Mouse (Mus musculus): ENCODE measurements around the gene 6820408C15Rik. TPM values are rescaled to one million over a fixed set of nuclear protein-coding genes. Genes with fewer than 3 reads are reported as not detected.

The 6820408C15Rik gene
- 1 to 10 TPM; 2.6 to 3.1 TPM for total RNA-seq (2021)

DNA sequence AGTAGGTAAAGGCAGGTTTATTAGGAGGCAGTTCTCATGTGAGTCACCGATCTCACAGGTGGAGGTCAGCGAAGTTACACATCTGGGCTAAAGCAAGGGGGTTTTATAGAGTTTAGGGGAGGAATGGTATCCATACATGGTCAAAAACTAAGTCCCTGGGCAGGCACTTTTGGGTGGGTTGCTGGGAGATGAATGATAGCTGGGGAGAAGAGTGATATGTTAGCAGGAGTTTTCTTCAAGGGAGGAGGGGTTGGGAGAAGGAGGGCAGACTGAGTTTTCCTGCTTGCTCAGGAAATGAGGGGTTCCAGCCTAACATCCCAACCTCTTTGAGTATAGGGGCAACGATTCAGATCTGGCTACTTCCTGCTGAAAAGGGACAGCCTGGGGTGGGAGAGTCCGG, at the start of gene 6820408C15Rik:
TSS of gene 6820408C15Rik (plus strand) at position 301 of the 400 bp plus-strand sequence.
- no peak for DNase-seq
- intact Hi-C loops (cut with DNase I): no loop called here

- DNase-seq: no peak
- intact Hi-C loops (cut with DNase I): no loop called here
Measured at GRCm38 (mm10) chr2:152367917-152368316, 47.5 kb upstream of the 6820408C15Rik start.

DNA sequence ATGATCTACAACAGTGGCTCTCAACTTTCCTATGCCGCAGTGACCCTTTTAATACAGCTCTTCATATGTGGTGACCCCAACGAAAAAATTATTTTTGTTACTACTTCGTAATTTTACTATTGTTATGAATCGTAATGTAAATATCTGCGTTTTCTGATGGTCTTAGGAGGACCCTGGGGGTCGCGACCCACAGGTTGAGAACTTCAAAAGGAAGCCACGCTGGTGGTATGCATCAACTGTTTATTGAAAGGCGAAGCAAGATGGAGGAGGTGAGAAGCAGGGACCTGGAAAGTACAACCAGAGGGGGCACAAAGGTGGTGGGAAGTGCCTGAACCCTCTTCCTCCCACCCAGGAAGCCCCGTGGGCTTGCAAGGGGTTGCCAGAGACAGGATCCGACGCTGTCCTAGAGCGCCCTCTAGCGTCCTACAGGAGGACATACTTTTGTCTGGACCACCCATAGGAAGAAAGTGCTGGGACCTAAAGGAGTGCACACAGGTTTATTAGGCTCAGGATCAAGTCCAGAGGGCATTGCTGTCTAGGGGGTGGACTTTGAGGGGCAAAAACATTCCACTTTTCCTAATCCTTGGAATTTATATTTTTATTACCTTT, 46.8 kb upstream of the 6820408C15Rik start:
- peak; percentile 63 for DNase-seq
- intact Hi-C loops (cut with DNase I): no loop called here

GRCm38 (mm10) chr2:152372104-152372503, 43.3 kb upstream of the 6820408C15Rik start:
- intact Hi-C loops (cut with DNase I): no loop called here
- DNase-seq: no peak

GRCm38 (mm10) chr2:152372661-152373060, 42.7 kb upstream of the 6820408C15Rik start:
- intact Hi-C loops (cut with DNase I): no loop called here
- no peak for DNase-seq

DNA sequence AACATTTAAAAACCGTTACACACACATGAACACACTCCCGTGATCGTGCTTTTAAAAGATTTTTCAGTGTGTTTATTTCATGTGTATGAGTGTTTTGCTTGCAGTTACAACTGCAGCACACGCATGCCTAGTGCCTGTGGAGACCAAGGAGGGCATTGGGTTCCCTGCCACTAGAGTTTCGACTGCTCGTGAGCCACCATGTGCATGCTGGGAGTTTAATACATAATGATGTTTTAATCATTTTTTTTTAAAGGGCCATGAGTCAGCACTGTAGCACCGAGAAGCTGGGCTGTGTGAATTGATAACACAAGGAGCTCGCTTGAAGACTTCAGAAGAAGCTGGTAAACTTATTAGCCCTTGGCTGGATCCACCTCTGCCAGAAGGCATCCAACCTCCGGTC, 41.8 kb upstream of the 6820408C15Rik start:
- intact Hi-C loops (cut with DNase I): no loop called here
- DNase-seq: no peak

GRCm38 (mm10) chr2:152375652-152376344, 39.6 kb upstream of the 6820408C15Rik start:
- intact Hi-C loops (cut with DNase I): no loop called here
- peak; percentile 81 for DNase-seq

GRCm38 (mm10) chr2:152376345-152376741, 39.0 kb upstream of the 6820408C15Rik start, which contains the start of gene Nrsn2:
Gene Nrsn2, minus strand, starts transcription at chr2:152376638.
- peak; percentile 57 for DNase-seq
- intact Hi-C loops (cut with DNase I): no loop called here

DNA sequence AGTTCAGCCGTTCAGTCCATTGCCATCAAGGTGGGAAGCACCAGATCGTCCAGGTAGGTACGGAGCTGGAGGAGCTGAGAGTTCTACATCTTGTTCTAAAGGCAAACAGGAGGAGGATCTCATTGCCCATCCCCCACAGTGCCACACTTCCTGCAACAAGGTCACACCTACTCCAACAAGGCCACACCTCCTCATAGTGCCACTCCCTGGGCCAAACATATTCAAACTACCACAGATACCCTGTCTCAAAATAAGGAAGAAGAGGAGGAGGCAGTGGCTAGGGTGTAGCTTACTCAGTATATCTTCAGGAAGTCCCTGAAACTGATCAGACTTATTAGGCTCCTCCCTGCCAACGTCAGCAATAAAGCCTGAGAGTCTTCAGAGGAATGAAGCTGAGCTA, 31.2 kb upstream of the 6820408C15Rik start:
- no peak for DNase-seq
- intact Hi-C loops (cut with DNase I): no loop called here

GRCm38 (mm10) chr2:152392786-152393185, 22.6 kb upstream of the 6820408C15Rik start:
- DNase-seq: peak; percentile 35
- intact Hi-C loops (cut with DNase I): loop anchor here (5.0 kb wide), 1 partner anchor 45 kb away; no protein-coding TSS in a partner anchor

- no peak for DNase-seq
- intact Hi-C loops (cut with DNase I): loop anchor here (5.0 kb wide), 1 partner anchor 44 kb away; no protein-coding TSS in a partner anchor
Measured at GRCm38 (mm10) chr2:152393225-152394017, 22.0 kb upstream of the 6820408C15Rik start.

DNA sequence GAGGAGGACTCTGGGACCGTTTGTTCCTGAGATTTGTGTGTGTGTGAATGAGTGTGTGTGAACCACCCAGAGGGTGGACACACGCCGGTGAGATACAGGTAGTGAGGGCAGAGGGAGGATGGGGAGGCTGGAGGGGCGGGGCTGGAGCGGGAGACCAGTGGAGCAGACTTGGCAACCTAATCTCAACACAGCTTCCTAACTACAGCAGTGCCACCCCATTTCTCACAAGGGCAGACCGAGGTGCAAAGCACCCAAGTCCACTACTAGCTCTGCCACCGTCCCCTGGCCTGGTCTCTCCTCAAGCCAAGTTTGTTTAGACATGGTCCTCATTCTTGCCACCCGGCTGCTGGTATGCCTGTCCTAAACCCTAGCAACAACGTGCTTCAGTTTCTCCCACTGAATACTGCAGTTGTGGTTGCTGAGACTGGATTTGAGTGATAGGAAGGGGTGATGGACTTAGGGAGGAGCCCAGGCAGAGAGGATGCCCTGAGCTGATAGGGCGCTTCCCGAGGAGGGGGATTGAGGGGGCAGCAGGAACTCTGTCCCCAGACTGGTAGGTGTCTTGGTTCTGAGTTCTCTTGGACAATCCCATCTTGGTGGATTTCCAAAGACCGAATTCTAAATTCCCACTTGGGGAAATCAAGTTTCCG, 20.0 kb upstream of the 6820408C15Rik start:
- intact Hi-C loops (cut with DNase I): no loop called here
- no peak for DNase-seq

DNA sequence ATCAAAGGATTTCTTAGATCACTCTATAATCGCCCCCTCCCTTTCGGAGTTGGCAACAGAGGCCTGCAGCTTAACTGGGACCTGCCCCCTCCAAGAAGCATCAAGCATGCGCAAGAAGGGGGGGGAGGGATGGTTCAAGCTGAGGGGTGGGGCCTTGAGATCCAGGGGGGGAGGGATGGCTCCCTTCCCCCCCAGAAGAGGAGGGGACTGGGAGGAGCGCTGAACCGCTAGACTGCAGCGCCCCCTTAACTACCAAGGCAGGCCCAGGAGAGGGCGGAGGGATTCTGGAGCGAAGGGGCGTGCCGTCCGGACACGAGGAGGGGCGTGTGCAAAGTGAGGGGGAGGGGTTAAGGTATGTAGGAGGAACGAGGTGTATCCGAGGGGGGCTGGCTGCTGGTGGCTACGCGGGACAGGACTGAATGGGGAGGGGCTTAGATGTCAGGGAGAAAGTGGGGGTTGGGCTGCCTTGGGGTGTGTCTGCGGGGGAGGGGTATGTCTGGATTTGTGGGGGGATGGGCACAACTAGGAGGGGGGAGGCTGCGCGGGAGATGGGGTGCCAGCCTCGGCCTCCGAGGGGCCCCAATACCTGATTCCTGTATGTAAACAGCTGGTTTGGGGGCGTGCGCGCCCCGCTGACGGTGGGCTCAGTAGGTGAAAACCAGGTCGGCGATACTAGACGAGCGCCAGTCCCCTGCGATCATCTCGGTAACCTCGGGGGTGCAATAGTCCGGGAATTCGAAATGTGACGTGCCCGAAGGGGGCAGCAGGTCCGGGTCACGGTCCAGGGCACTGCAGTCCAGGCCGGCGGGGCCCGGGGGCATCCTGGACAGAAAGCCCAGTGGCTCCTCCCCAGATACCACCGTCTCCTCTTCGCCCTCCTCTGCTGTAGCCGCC, 19.0 kb upstream of the 6820408C15Rik start:
- intact Hi-C loops (cut with DNase I): no loop called here
- peak; percentile 96 for DNase-seq

DNA sequence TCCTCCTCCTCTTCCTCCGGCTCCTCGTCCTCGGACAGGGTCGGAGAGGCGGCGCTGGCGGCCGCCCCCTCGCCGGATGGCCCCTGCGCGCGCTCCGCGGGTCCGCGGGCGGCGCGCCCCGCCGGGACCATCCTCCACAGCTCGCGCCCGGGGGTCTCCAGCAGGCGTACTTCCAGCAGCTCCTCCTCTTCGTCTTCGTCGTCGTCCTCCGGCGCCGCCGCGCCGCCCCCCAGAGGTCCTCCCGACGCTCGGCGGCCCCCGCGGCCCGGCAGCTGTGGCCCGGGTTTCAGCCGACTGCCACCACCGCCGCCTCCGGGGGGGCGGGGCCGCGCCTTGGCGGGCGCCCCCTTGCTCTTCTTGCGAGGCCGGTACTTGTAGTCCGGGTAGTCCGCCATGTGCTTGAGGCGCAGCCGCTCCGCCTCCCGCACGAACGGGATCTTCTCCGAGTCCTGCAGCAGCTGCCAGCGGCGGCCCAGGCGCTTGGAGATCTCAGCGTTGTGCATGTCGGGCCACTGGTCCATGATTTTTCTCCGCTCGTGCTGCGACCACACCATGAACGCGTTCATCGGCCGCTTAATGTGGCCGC, 18.3 kb upstream of the 6820408C15Rik start:
- peak; percentile 91 for DNase-seq
- intact Hi-C loops (cut with DNase I): no loop called here

GRCm38 (mm10) chr2:152397680-152398435, 17.5 kb upstream of the 6820408C15Rik start, which contains the start of gene Sox12:
Gene Sox12, minus strand, starts transcription at chr2:152398063.
- intact Hi-C loops (cut with DNase I): no loop called here
- peak; percentile 99 for DNase-seq

GRCm38 (mm10) chr2:152398691-152399090, 16.7 kb upstream of the 6820408C15Rik start:
- DNase-seq: peak; percentile 93

DNA sequence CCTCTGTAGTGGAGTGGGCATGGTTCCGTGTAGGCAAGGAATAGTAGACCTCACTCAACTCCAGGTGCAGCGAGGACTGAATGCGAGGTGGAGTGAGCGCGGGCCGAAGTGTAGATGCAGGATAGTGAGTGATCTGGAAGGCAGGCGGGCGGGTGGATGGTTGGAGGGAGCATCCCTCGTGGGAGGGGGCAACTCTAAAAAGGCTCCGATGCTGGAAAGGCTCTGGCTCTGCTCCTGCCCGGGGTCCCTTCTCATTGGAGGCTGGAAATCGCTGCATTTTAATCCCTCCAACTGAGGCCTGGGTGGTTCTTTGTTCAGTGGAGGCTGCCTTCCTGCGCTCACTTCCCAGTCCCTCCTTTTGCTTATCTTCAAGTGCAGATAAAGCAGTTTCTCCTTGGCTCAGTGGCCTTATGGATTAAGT, 16.3 kb upstream of the 6820408C15Rik start:
- no peak for DNase-seq
- intact Hi-C loops (cut with DNase I): no loop called here

More at GRCm38 (mm10) chr2:152398691-152399090, 16.7 kb upstream of the 6820408C15Rik start:
- intact Hi-C loops (cut with DNase I): no loop called here

DNA sequence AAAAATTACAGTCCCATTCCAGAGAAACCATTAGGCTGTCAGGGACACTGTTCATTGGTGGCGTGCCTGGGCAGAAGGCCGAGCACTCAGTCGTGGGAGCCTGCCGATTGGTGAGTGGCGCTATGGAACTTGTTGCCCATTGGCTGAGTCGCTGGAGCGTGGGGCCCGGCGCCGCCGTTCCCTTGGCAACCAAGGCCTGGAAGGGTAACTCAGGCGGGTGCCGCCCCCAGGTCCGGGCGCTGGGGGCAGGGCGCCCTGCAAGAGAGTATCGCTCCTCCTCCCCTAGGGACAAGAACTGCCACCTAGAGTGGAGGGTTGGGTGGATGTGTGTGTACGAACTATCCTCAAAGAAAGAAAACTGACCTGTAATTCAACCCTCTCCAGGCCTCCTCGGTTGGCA, 9.3 kb upstream of the 6820408C15Rik start:
- intact Hi-C loops (cut with DNase I): no loop called here
- peak; percentile 96 for DNase-seq

- intact Hi-C loops (cut with DNase I): no loop called here
- no peak for DNase-seq
Measured at GRCm38 (mm10) chr2:152409781-152410180, 5.6 kb upstream of the 6820408C15Rik start.

Data from left cerebral cortex, postnatal 4 days (tissue).